Mouse (Mus musculus) ES-CJ7 (cell line): ENCODE measurements around the gene Poldip3.

Source experiments
- DNase-seq: peaks from one replicate; pipeline ENCODE4 v3.0.0; 2011; ENCODE audit warnings: low read depth, low spot score

Gene Poldip3

GRCm38 (mm10) chr15:83149196-83150072 is at the start of gene Poldip3:
TSS of gene Poldip3 (minus strand) at chr15:83149384.
- DNase-seq, result peak; percentile 98

GRCm38 (mm10) chr15:83193413-83193812 is 44.2 kb upstream of the Poldip3 start:
- DNase-seq, result no peak

- peak; percentile 53 for DNase-seq
Measured at GRCm38 (mm10) chr15:83182351-83182750, 33.2 kb upstream of the Poldip3 start.

GRCm38 (mm10) chr15:83181800-83182330 is 32.7 kb upstream of the Poldip3 start:
- peak; percentile 46 for DNase-seq

GRCm38 (mm10) chr15:83180004-83180403 is 30.8 kb upstream of the Poldip3 start:
- DNase-seq, result peak; percentile 53

- peak; percentile 40 for DNase-seq
Measured at GRCm38 (mm10) chr15:83176653-83177052, 27.5 kb upstream of the Poldip3 start.

GRCm38 (mm10) chr15:83173914-83174884 is 25.0 kb upstream of the Poldip3 start:
- no peak for DNase-seq

- DNase-seq, result no peak
Measured at GRCm38 (mm10) chr15:83172492-83173429, 23.6 kb upstream of the Poldip3 start, which contains the start of gene Cyb5r3. TSS of gene Cyb5r3 (minus strand) at chr15:83172592.

- peak; percentile 96 for DNase-seq
Measured at GRCm38 (mm10) chr15:83171712-83172481, 22.7 kb upstream of the Poldip3 start.

- DNase-seq, result no peak
Measured at GRCm38 (mm10) chr15:83170956-83171659, 21.9 kb upstream of the Poldip3 start.

- no peak for DNase-seq
Measured at GRCm38 (mm10) chr15:83169772-83170722, 20.9 kb upstream of the Poldip3 start.

GRCm38 (mm10) chr15:83168875-83169771 is 19.9 kb upstream of the Poldip3 start:
- no peak for DNase-seq

- no peak for DNase-seq
Measured at GRCm38 (mm10) chr15:83168311-83168710, 19.1 kb upstream of the Poldip3 start.

- DNase-seq, result no peak
Measured at GRCm38 (mm10) chr15:83167550-83168065, 18.4 kb upstream of the Poldip3 start.

- no peak for DNase-seq
Measured at GRCm38 (mm10) chr15:83167126-83167525, 17.9 kb upstream of the Poldip3 start.

GRCm38 (mm10) chr15:83166642-83167041 is 17.5 kb upstream of the Poldip3 start:
- DNase-seq, result no peak
